Mouse (Mus musculus): Measurements from ENCODE around the gene Scyl2. TPM values are rescaled to one million over a fixed set of nuclear protein-coding genes. Genes with fewer than 3 reads are reported as not detected.
"Not testable (repeated sequence)": the region's sequence is repeated elsewhere in the genome, so short reads cannot be mapped to it uniquely, and the experiment has no call there.

Scyl2 gene
- polyA plus RNA-seq, 1 experiment from 2014 or later, result 10.8 TPM

DNA sequence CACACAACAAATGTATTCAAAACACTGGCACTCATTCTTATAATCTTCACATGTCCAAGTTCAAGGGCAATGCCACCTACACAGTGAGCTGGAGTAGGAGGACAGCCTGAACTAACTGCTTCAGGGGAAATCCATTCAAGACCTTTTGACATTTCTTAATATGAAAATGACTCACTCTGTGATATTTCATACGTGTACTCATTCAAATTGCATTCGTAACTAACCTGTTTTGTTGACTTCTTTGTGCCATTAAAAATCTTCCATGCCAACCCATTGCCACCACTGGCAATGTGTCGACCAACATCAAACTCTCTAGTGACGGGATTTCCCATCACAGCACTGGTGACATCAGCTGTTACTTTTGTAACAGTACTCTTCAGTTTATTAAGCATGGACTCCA is 8.0 kb downstream of the Scyl2 start:
- Histone ChIP-seq H3K4me3 (no peak overlapping the region), H3K9me3 (no peaks in the 10 kb centered on the region), H3K36me3 (peaks cover 2% of the 10 kb centered on the region; the same call in 1 of the 2 replicates), H3K9ac (no peak overlapping the region), H3K4me2 (replicated peaks) (no peak overlapping the region), H3K4me1 (no peaks in the 10 kb centered on the region), H3K27me3 (no peaks in the 10 kb centered on the region), H3K27ac (no peak overlapping the region)
- ATAC-seq (ENCODE audit: insufficient number of reproducible peaks, insufficient read depth, low FRiP score, low TSS enrichment), result no peak
- 88% methylated on average over 4 of the region's 4 CpGs for WGBS

- H3K9me3 ChIP-seq, result no peaks in the 10 kb centered on the region
- 66% methylated on average over 4 of the region's 4 CpGs for WGBS
- H3K27me3 ChIP-seq, result no peaks in the 10 kb centered on the region
- H3K4me2 ChIP-seq (replicated peaks), result no peak overlapping the region
- H3K36me3 ChIP-seq, result no peaks in the 10 kb centered on the region
- no peak for ATAC-seq (ENCODE audit: insufficient number of reproducible peaks, insufficient read depth, low FRiP score, low TSS enrichment)
- no peak overlapping the region for H3K27ac ChIP-seq
- H3K4me1 ChIP-seq, result no peaks in the 10 kb centered on the region
- H3K4me3 ChIP-seq, result no peak overlapping the region
- H3K9ac ChIP-seq, result no peak overlapping the region
These were observed 9.5 kb downstream of the Scyl2 start for GRCm38 (mm10) chr10:89676609-89677008.

GRCm38 (mm10) chr10:89670371-89670770 is 15.7 kb downstream of the Scyl2 start:
- not testable (repeated sequence) for H3K4me3 ChIP-seq; ATAC-seq (ENCODE audit: insufficient number of reproducible peaks, insufficient read depth, low FRiP score, low TSS enrichment); H3K36me3 ChIP-seq; H3K27me3 ChIP-seq; H3K4me2 ChIP-seq (replicated peaks); H3K27ac ChIP-seq; H3K9ac ChIP-seq; H3K9me3 ChIP-seq; H3K4me1 ChIP-seq
- WGBS, result 95% methylated on average over 5 of the region's 5 CpGs

- H3K4me1 ChIP-seq, result no peaks in the 10 kb centered on the region
- no peak overlapping the region for H3K4me2 ChIP-seq (replicated peaks)
- 86% methylated on average over 7 of the region's 7 CpGs for WGBS
- no peak for ATAC-seq (ENCODE audit: insufficient number of reproducible peaks, insufficient read depth, low FRiP score, low TSS enrichment)
- H3K9me3 ChIP-seq, result no peaks in the 10 kb centered on the region
- H3K36me3 ChIP-seq, result no peaks in the 10 kb centered on the region
- H3K9ac ChIP-seq, result no peak overlapping the region
- no peaks in the 10 kb centered on the region for H3K27me3 ChIP-seq
- no peak overlapping the region for H3K27ac ChIP-seq
- H3K4me3 ChIP-seq, result no peak overlapping the region
These were observed 18.5 kb downstream of the Scyl2 start for GRCm38 (mm10) chr10:89667571-89667970.

GRCm38 (mm10) chr10:89665679-89666078 is 20.4 kb downstream of the Scyl2 start:
- Histone ChIP-seq H3K27ac (no peak overlapping the region), H3K36me3 (peaks cover 8% of the 10 kb centered on the region; the same call in 1 of the 2 replicates), H3K4me2 (replicated peaks) (no peak overlapping the region), H3K9me3 (no peaks in the 10 kb centered on the region), H3K27me3 (no peaks in the 10 kb centered on the region), H3K4me3 (no peak overlapping the region), H3K4me1 (no peaks in the 10 kb centered on the region), H3K9ac (no peak overlapping the region)
- ATAC-seq (ENCODE audit: insufficient number of reproducible peaks, insufficient read depth, low FRiP score, low TSS enrichment), result no peak
- WGBS, result 91% methylated on average over 9 of the region's 9 CpGs

DNA sequence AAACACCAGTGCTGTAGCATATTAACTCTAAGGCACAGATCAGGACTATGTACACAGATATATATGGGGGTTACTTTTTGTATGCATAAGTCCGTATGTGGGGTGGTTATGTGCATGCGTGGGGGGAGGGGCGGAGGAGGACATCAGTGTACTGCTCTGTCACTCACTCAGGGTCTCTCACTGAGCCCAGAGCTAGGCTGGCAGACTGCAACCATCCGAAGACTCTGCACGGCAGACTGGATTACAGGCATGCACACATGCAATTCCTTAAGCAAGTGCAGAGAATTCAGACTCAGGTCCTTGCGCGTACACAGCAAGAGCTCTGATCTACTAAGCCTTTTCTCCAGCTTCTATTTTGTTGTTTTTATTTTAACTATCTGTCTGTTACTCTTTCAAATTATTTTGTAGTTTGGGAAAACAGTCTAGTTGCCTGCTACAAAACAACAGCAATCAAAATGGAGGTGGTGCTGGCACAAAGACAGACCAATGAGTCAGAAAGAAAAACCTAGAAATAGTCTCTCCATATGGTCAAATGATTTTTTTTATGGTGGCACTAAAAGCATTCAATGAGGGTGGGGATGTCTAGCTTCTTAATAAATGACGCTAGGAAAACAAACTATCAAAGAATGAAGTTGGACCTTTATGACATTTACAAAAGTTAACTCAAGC is 21.0 kb downstream of the Scyl2 start:
- no peaks in the 10 kb centered on the region for H3K4me1 ChIP-seq
- WGBS, result 88% methylated on average over 8 of the region's 8 CpGs
- no peaks in the 10 kb centered on the region for H3K27me3 ChIP-seq
- H3K9me3 ChIP-seq, result no peaks in the 10 kb centered on the region
- H3K9ac ChIP-seq, result no peak overlapping the region
- no peak overlapping the region for H3K4me2 ChIP-seq (replicated peaks)
- H3K27ac ChIP-seq, result no peak overlapping the region
- ATAC-seq (ENCODE audit: insufficient number of reproducible peaks, insufficient read depth, low FRiP score, low TSS enrichment), result no peak
- peaks cover 8% of the 10 kb centered on the region; the same call in 1 of the 2 replicates for H3K36me3 ChIP-seq
- no peak overlapping the region for H3K4me3 ChIP-seq

- no peak for ATAC-seq (ENCODE audit: insufficient number of reproducible peaks, insufficient read depth, low FRiP score, low TSS enrichment)
- no peaks in the 10 kb centered on the region for H3K4me1 ChIP-seq
- H3K27me3 ChIP-seq, result no peaks in the 10 kb centered on the region
- H3K27ac ChIP-seq, result no peak overlapping the region
- H3K4me2 ChIP-seq (replicated peaks), result no peak overlapping the region
- no peak overlapping the region for H3K4me3 ChIP-seq
- 93% methylated on average over 5 of the region's 5 CpGs for WGBS
- peaks cover 58% of the 10 kb centered on the region for H3K36me3 ChIP-seq
- no peaks in the 10 kb centered on the region for H3K9me3 ChIP-seq
- no peak overlapping the region for H3K9ac ChIP-seq
These were observed 29.7 kb downstream of the Scyl2 start for GRCm38 (mm10) chr10:89656366-89656765.

- H3K9me3 ChIP-seq, result no peaks in the 10 kb centered on the region
These were observed 33.2 kb downstream of the Scyl2 start for GRCm38 (mm10) chr10:89652912-89653311.

DNA sequence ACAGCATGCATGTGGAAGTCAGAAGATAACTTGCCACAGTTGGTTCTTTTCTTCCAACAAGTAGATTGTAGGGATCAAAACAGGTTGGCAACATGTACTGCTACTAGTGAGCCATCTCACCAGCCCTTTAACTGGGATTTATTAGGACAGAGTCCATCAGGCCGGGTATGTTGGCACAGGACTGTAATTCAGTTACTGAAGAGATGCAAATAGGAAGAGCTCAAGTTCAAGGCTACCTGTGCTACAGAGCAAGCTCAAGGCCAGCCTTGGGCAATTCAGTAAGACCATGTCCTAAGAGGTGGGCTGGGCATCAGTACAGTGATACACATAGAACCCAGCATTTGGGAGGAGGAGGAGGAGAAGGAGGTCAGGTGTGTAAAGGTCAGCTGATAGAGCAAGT is 34.4 kb downstream of the Scyl2 start:
- ATAC-seq (ENCODE audit: insufficient number of reproducible peaks, insufficient read depth, low FRiP score, low TSS enrichment), result no peak
- peaks cover 51% of the 10 kb centered on the region for H3K36me3 ChIP-seq
- 75% methylated on average over 1 of the region's 1 CpGs for WGBS

More at GRCm38 (mm10) chr10:89652912-89653311, 33.2 kb downstream of the Scyl2 start:
- ATAC-seq (ENCODE audit: insufficient number of reproducible peaks, insufficient read depth, low FRiP score, low TSS enrichment), result no peak
- WGBS, result 85% methylated on average over 8 of the region's 8 CpGs
- no peak overlapping the region for H3K4me3 ChIP-seq
- no peak overlapping the region for H3K9ac ChIP-seq
- H3K27ac ChIP-seq, result no peak overlapping the region
- H3K27me3 ChIP-seq, result no peaks in the 10 kb centered on the region
- H3K4me1 ChIP-seq, result no peaks in the 10 kb centered on the region
- no peak overlapping the region for H3K4me2 ChIP-seq (replicated peaks)
- H3K36me3 ChIP-seq, result peaks cover 57% of the 10 kb centered on the region

DNA sequence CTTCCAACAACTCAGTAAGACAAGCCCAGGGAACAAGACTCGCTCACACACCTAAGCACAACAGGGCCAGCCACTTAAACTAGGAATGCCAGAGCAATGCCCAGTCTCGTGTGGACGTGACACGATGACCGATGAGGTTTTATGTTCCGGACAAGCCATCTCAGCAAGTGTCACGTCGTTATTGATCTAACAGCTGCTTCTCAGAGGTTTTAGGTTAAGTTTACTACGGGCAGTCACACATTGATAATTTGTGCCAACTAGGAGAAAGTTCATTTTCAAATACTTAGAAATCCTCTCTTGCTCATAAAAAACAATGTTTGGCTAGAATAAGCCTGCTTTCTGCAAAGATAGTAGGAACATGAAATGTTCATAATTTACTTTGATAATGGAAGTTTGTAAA is 39.2 kb downstream of the Scyl2 start:
- no peak overlapping the region for H3K27ac ChIP-seq
- H3K27me3 ChIP-seq, result no peaks in the 10 kb centered on the region
- H3K4me1 ChIP-seq, result no peaks in the 10 kb centered on the region
- WGBS, result 94% methylated on average over 9 of the region's 9 CpGs
- no peaks in the 10 kb centered on the region for H3K9me3 ChIP-seq
- H3K4me3 ChIP-seq, result no peak overlapping the region
- H3K4me2 ChIP-seq (replicated peaks), result no peak overlapping the region
- no peak overlapping the region for H3K9ac ChIP-seq
- no peak for ATAC-seq (ENCODE audit: insufficient number of reproducible peaks, insufficient read depth, low FRiP score, low TSS enrichment)
- H3K36me3 ChIP-seq, result peaks cover 48% of the 10 kb centered on the region

More for the DNA sequence above, 34.4 kb downstream of the Scyl2 start:
- Histone ChIP-seq H3K4me3 (no peak overlapping the region), H3K27me3 (no peaks in the 10 kb centered on the region), H3K9me3 (no peaks in the 10 kb centered on the region), H3K27ac (no peak overlapping the region), H3K9ac (no peak overlapping the region), H3K4me1 (no peaks in the 10 kb centered on the region), H3K4me2 (replicated peaks) (no peak overlapping the region)

DNA sequence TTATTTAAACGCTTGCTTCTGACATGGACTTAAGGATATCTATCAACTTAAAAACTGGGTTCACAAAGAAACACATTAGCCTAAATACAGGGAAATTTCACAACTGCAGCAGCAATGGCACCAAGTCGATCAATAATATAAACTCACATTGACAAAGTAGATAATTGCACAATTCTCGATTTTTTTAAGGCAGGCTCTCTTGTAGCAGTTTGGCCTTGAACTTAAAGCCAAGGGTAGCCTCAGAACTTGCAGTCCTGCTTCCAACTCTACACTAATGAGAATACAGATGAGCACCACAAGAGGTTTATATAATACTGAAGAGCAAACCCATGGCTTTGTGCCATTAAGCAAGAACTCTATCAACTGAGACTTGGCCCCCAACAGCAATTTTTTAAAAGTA is 49.1 kb downstream of the Scyl2 start:
- no peaks in the 10 kb centered on the region for H3K9me3 ChIP-seq
- no peak overlapping the region for H3K27ac ChIP-seq
- H3K4me3 ChIP-seq, result no peak overlapping the region
- H3K27me3 ChIP-seq, result no peaks in the 10 kb centered on the region
- no peaks in the 10 kb centered on the region for H3K4me1 ChIP-seq
- H3K36me3 ChIP-seq, result peaks cover 19% of the 10 kb centered on the region
- no peak overlapping the region for H3K4me2 ChIP-seq (replicated peaks)
- 86% methylated on average over 3 of the region's 3 CpGs for WGBS
- ATAC-seq (ENCODE audit: insufficient number of reproducible peaks, insufficient read depth, low FRiP score, low TSS enrichment), result no peak
- no peak overlapping the region for H3K9ac ChIP-seq

- Histone ChIP-seq H3K27ac (no peak overlapping the region), H3K36me3 (no peaks in the 10 kb centered on the region; the same call in 1 of the 2 replicates), H3K9me3 (no peaks in the 10 kb centered on the region), H3K9ac (no peak overlapping the region), H3K4me1 (no peaks in the 10 kb centered on the region), H3K4me3 (no peak overlapping the region), H3K4me2 (replicated peaks) (no peak overlapping the region), H3K27me3 (no peaks in the 10 kb centered on the region)
- 82% methylated on average over 5 of the region's 5 CpGs for WGBS
- no peak for ATAC-seq (ENCODE audit: insufficient number of reproducible peaks, insufficient read depth, low FRiP score, low TSS enrichment)
These were observed 51.1 kb downstream of the Scyl2 start for GRCm38 (mm10) chr10:89635018-89635417.

All from embryonic facial prominence, embryonic 12.5 days (tissue).